Mouse (Mus musculus) layer of hippocampus, adult 2 months (tissue): ENCODE data around the gene Lamb1. TPM values are rescaled to one million over a fixed set of nuclear protein-coding genes. Genes with fewer than 3 reads are reported as not detected.
A peak's percentile ranks its signal among the peaks of the same experiment; 100 is the strongest.

Source experiments
- DNase-seq, 2 experiments: peaks; one replicate each; pipeline ENCODE4 v3.0.0; 2022; ENCODE audit warnings: low spot score in 2 of 2
- H3K27ac ChIP-seq: fragments of 200-600 bp; 2 replicates; pipeline ENCODE4 v1.8.1; 2022
- H3K4me3 ChIP-seq: fragments of 200-600 bp; 2 replicates; pipeline ENCODE4 v1.8.1; 2022; ENCODE audit warnings: mild to moderate bottlenecking
- CTCF ChIP-seq: fragments of 200-600 bp; conservative IDR thresholded peaks from 2 replicates; pipeline ENCODE4 v1.8.1; 2022; ENCODE audit warnings: antibody characterized with exemption, mild to moderate bottlenecking, moderate library complexity
- total RNA-seq, 2 experiments: library from RNA; stranded (reverse); gene quantifications; 2 replicates each; pipeline ENCODE4 v1.2.3; 2021

Lamb1 gene
- total RNA-seq, 2 experiments from 2014 or later = 37.8 to 46.8 TPM

DNA sequence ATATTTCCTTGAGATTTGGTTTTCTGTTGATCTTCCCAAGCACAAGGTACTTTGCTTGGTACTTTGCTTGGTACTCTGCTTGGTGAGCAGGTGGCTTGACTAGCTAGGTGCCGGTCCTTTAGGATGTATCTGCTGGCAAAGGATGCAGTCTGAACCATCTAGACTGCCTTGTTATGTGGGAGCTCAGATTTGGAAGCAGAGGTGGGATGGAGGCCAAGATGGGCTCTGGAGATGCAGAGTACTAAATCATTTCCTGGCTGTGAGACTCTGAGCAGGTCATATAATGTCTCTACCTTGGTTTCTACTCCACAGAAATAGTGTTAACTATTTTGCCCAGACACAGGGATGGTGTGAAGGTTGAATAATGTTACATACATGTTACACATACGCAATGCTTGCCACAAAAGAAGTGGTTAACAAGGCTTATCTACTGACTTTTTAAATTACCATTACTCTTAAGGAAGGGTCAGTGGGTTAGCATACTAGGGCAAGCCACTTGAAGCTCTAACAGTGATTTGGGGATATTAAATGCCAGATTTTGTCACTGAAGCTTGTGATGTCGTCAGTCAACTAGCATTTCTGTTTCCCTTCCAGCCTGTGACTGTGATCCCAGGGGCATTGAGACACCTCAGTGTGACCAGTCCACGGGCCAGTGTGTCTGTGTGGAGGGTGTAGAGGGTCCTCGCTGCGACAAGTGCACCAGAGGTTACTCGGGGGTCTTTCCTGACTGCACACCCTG, 52.8 kb downstream of the Lamb1 start:
- Histone ChIP-seq H3K4me3 (no peak overlapping the region), H3K27ac (no peak overlapping the region)
- TF ChIP-seq CTCF = no peak
- DNase-seq = no peak

DNA sequence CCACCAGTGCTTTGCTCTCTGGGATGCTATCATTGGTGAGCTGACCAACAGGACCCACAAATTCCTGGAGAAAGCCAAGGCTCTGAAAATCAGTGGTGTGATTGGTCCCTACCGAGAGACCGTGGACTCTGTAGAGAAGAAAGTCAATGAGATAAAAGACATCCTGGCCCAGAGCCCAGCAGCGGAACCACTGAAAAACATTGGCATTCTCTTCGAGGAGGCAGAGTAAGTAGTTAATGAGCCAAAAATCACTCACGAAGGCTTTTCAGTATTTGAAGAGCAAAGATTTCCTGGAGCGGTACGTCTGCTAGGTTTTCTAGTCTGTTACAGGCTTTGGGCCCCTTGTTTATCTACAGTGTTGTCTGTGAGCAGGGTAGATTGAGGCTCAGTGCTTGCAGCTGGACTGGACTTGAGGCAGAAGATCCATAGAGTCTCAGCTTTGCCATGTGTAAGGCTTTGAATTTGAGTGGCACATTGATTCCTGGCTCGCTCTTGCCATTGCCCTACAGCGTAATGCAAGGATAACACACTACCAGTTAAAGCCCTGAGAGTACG, 53.5 kb downstream of the Lamb1 start:
- peak; percentile 38 to 40 for DNase-seq
- no peak overlapping the region for H3K4me3 ChIP-seq
- no peak overlapping the region for H3K27ac ChIP-seq
- TF ChIP-seq CTCF = no peak

DNA sequence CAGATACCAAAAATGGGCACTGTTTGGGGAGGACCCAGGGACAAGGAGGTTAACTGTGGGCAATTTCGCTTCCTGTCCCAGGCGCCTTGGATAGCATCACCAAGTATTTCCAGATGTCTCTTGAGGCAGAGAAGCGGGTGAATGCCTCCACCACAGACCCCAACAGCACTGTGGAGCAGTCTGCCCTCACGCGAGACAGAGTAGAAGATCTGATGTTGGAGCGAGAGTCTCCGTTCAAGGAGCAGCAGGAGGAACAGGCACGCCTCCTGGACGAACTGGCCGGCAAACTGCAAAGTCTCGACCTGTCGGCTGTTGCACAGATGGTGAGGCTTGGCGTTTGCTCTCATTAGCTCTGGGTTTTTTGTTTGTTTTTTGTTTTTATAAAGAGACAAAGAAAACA, 55.8 kb downstream of the Lamb1 start:
- H3K27ac ChIP-seq = no peak overlapping the region
- DNase-seq = no peak
- H3K4me3 ChIP-seq = no peak overlapping the region
- TF ChIP-seq CTCF = no peak

DNA sequence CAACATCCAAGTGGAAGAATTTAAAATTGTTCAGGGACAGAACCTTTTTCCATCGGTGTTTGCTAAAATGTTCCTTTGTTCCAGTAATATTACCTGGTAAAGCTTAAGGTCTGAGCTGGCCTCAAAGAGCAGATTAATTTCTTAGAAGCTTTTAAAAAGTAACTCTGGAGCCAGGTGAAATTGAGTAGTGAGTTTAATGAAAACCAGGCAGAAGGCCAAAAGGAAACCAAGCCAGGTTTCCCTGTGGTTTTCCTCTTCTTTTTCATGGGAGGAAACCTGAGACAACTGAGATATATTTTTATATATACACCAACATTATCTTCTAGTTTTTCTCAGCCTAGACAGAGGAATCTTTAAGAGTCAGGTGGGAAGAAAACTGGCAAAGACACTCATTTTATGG, 56.5 kb downstream of the Lamb1 start:
- no peak for TF ChIP-seq CTCF
- no peak overlapping the region for H3K4me3 ChIP-seq

DNA sequence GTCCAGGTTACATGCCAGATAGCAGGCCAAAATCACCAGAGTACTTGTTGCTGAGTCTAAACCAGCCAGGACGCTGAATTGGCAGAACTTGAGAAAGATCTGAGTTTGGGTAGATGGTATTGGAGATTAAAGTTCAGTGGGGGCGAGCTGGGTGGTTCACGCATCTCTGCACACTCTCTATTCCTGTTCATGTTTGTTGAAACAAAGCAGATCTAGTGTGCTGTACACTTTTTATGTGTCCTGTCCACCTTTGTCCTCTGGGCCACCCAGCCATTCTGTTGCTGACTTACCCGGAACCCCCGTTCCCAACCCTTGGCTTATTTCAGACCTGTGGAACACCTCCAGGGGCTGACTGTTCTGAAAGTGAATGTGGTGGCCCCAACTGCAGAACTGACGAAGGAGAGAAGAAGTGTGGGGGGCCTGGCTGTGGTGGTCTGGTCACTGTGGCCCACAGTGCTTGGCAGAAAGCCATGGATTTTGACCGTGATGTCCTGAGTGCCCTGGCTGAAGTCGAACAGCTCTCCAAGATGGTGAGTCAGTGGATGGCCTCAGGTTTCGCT, 58.2 kb downstream of the Lamb1 start:
- Histone ChIP-seq H3K27ac (no peak overlapping the region), H3K4me3 (no peak overlapping the region)
- DNase-seq = no peak
- TF ChIP-seq CTCF = no peak

More for the DNA sequence above, 56.5 kb downstream of the Lamb1 start:
- DNase-seq = no peak
- no peak overlapping the region for H3K27ac ChIP-seq

DNA sequence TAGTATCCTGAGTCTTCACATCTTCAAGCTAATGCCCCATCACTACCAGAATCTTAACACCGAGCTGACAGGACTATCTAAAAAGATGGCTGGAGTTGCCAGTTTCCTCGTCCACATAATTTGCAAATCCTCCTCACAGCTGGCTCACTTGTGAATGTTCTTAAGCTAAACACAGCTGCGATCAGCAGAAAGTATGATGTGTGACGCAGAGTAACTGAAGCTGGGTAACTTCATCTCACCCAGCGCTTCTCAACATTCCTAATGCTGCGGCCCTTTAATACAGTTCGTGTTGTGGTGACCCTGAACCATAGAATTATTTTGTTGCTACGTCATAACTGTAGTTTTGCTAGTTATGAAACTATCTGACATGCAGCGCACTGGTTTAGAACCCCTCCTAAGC, 62.1 kb downstream of the Lamb1 start:
- DNase-seq = no peak
- no peak overlapping the region for H3K4me3 ChIP-seq
- H3K27ac ChIP-seq = no peak overlapping the region
- TF ChIP-seq CTCF = no peak

DNA sequence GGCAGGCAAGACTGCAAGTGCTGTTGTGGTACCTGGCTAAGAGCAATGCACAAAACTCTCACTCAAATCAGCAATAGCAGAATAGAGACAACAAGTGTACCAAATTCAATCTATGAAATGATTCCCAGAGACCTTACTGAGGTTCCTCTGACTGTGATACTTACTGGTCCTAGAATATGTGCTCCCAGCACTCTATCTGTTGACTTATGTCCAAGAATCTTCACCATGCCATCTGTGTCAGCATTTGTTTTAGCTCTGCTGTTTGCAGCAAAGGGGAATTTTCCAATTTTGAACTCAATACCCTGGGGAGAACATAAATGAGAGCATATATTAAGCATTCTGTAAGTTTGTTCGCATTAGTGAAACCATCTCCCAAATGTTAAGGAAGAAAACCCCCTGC, 68.2 kb downstream of the Lamb1 start:
- no peak for TF ChIP-seq CTCF
- peak in 1 of 2 experiments; percentile 31 for DNase-seq

DNA sequence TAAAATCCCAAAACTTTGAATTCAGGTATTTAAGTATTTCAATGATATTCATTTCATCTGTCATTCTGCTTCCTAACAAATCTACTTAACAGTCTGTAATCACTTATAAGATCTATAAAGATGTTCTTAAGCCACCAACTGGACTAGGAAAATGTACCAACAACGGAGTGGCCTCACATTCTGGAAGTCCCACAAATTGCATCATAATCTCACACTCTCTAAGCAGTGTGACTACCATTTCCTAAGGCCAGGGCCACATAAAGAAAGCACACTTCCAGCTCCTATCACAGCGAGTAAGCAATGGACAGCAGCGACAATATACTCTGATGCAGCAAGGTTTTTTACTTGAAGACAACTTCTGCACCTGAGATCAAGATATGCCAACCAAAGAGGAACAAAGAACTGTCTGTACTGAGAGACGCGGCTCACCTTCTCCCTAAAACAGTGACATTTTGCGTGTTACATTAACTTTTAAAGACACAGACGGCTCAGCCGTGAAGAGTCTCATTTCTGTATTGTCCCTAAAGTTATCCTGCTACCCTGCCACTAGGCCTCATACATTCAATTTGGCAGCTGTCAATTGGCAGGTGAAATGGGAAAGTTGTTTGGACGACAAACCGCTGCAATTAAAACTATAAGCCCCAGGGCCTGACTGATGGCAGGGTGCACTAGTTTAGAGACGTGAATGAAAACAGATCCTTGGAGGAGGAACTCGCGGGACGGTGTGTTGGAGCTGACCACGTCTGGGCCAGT, 85.3 kb downstream of the Lamb1 start:
- no peak for DNase-seq
- TF ChIP-seq CTCF = no peak
- peak overlapping the region; percentile 96 for H3K4me3 ChIP-seq
- peak overlapping the region; percentile 91 for H3K27ac ChIP-seq

More for the DNA sequence above, 68.2 kb downstream of the Lamb1 start:
- no peak overlapping the region for H3K4me3 ChIP-seq
- no peak overlapping the region; the same call in 1 of the 2 replicates for H3K27ac ChIP-seq

DNA sequence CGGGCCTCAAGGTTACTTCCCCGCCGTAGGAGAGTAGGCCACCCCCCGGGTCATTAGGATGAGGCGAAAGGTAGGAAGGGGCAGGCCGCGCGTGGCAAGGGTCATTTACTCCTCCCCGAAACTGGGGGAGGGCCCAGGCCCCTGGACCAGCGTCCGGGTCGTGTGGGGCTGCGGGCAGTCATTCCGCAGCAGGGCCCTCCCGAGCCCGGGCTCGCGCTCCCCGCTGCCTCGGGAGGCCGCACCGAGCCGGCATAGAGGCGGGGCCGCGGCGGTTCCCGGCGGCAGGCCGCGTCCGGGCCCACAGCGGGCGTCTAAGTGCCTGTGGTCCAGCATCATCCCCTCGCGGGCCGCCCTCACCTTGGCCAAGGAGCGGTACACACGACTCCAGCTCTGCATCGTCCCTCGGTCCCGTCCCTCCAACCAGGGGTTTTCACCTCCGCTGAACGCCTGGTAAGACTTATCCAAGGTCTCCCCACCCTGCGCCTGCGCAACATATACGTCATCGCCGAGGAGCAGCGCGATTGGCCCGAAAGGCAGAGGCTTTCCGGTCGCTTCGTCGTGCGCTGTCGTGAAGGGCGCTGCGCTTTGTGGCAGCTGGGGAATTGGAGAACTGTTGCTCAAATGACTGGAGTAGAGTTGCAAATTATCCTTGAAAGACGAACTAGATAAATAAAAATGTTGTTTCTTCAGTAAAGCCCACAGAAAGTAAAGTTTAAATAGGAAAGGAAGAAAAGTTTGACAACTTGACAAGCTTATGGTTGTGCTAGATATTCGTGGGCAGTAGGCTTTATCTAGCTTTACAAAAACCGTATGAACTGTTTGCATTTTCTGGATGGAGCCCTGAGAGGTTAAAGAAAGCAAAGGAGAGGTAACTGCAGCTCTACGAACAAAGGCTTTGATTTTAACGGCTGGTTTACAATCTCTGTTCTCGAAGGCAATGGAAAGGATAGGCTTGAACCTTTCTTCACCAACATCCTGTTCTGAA, 86.2 kb downstream of the Lamb1 start, which contains the start of gene Dld:
Gene Dld, minus strand, starts transcription at position 510 of the 985 bp plus-strand sequence.
- peak within 1 kb of the TSS; percentile 96 for H3K4me3 ChIP-seq
- peak; percentile 96 to 97 for DNase-seq
- peak within 1 kb of the TSS; percentile 91 for H3K27ac ChIP-seq
- TF ChIP-seq CTCF = no peak

DNA sequence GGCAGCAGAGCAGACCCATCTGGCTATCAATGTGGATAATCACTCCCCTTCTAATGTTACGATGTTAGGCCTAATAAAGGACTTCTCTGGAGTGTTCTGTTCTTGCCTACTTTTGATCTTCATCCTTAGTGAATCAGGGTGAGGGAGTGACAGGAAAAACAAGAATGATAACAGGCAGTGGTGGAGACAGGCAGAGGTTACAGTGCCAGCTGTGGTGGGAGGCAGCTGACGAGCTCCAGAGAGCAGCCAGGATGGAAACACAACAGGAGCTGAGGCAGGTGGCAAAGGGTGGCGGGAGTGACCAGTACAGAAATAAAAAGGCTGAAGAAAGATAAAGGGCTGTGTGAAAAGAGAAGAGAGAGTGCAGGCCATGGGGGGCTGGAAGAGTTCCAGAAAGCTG, 101.4 kb downstream of the Lamb1 start:
- Histone ChIP-seq H3K4me3 (no peak overlapping the region), H3K27ac (no peak overlapping the region)
- no peak for DNase-seq
- no peak for TF ChIP-seq CTCF

DNA sequence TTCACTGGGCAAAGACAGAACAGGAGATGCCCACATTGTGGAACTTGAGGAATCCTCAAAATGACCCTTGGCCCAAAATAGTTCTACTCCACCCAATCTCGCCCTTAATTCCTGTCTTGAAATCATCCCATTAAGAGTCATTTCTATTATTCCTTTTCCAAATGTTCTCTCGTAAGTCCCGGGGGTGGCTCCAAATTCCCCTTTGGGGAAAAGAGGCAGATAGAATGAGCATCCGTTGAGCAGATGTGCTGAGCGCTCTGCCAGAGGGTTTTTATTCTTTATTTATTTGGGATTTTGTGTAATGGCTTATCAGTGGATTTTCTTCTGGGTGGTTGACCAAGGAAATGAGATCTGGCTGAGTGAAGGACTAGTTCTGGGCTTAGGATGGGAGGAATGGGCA, 102.7 kb downstream of the Lamb1 start:
- Histone ChIP-seq H3K27ac (no peak overlapping the region), H3K4me3 (no peak overlapping the region)
- no peak for TF ChIP-seq CTCF
- no peak for DNase-seq

DNA sequence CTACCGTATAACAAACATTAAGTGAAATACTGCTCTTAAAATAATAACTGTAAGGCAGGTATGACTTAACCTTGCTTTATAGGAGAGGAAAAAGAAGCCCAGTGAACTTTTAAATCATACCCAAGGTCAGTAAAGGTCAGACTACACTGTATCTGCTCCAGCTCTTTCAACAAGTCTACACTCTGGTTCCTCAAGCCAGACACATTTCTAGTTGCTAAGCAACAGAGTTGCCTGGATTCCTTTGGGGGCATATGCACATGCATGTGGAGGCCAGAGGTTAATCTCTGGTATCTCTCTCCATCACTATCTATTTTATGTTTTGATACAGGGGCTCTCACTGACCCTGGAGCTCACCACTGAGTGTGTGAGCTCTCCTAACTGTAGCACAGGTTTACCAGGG, 104.1 kb downstream of the Lamb1 start:
- TF ChIP-seq CTCF = no peak
- H3K27ac ChIP-seq = no peak overlapping the region
- H3K4me3 ChIP-seq = no peak overlapping the region
- no peak for DNase-seq

DNA sequence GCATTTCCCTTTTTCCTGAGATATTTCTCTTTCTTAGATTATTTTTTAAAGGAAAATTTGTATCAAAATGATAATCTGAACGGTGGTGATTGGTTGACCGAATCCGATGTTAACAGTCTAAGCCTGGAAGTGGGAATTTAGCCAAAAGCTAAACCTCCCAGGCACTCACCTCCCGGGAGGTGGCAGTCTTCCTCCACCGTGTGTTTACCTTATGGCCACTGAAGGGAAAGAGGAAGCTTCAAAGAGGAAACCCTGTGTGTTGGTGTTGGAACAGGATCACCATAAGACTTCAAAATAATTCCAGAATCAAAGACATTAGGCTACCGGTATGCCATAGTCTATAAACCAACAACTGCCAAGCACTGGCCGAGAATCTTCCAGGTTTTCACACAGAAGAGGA, 104.6 kb downstream of the Lamb1 start:
- no peak overlapping the region for H3K4me3 ChIP-seq
- no peak for DNase-seq
- no peak overlapping the region for H3K27ac ChIP-seq
- TF ChIP-seq CTCF = peak; percentile 27
